Comparison of ENCODE assay signal across 8 mouse cellular contexts in genomic region chr2:91078314-91079025, GRCm38 (mm10). TPM values are rescaled to one million over a fixed set of nuclear protein-coding genes. Genes with fewer than 3 reads are reported as not detected.
DNase-seq lines count a peak whose midpoint lies in the region; ATAC-seq and TF ChIP-seq lines count a peak whose summit lies in the region.

No protein-coding gene starts in this region.

- TF ChIP-seq EP300 in liver, postnatal 0 days (IDR thresholded peaks at IDR 0.05; ENCODE audit: low read depth), result no peak

- H3K9me3 ChIP-seq in heart, embryonic 15.5 days (replicated peaks), result no peaks in the 10 kb centered on the region
- H3K9me3 ChIP-seq in liver, postnatal 0 days (ENCODE audit: low read length), result no peaks in the 10 kb centered on the region

- TF ChIP-seq POLR2A in bone marrow, adult 2 months (IDR thresholded peaks at IDR 0.05; ENCODE audit: borderline replicate concordance, control insufficient read depth, low read depth, low read length), result no peak; the same call in 1 of the 2 replicates

- peak overlapping the region; percentile 46 for H3K4me3 ChIP-seq in layer of hippocampus, adult 2 months
- peak overlapping the region; percentile 57 for H3K4me3 ChIP-seq in bone marrow, adult 2 months (replicated peaks; ENCODE audit: control insufficient read depth, low read depth, low read length)
- peak overlapping the region; percentile 56 for H3K4me3 ChIP-seq in heart, embryonic 15.5 days
- H3K4me3 ChIP-seq in liver, postnatal 0 days (ENCODE audit: low read depth, low read length), result peak overlapping the region; percentile 50

- H3K36me3 ChIP-seq in heart, embryonic 15.5 days, result no peaks in the 10 kb centered on the region
- H3K36me3 ChIP-seq in liver, postnatal 0 days (replicated peaks; ENCODE audit: insufficient read depth, low read length), result no peaks in the 10 kb centered on the region
- H3K36me3 ChIP-seq in splenic B cell, adult 2 months (ENCODE audit: control insufficient read depth, insufficient read depth, low read length, poor library complexity, severe bottlenecking), result no peaks in the 10 kb centered on the region

- H3K27ac ChIP-seq in layer of hippocampus, adult 2 months, result no peak overlapping the region
- peak overlapping the region; percentile 84 for H3K27ac ChIP-seq in bone marrow, adult 2 months (ENCODE audit: control insufficient read depth, insufficient read depth, low read depth, low read length, poor library complexity)
- H3K27ac ChIP-seq in heart, embryonic 15.5 days, result peak overlapping the region; percentile 16; the same call in 1 of the 2 replicates
- H3K27ac ChIP-seq in liver, postnatal 0 days (ENCODE audit: low read depth), result peak overlapping the region; percentile 64

- H3K4me2 ChIP-seq in heart, embryonic 15.5 days, result peak overlapping the region; percentile 83
- H3K4me2 ChIP-seq in liver, postnatal 0 days (ENCODE audit: low read depth, low read length), result peak overlapping the region; percentile 89

- peaks cover 8% of the 10 kb centered on the region for H3K4me1 ChIP-seq in bone marrow, adult 2 months (ENCODE audit: control insufficient read depth, insufficient read depth, low read length)
- H3K4me1 ChIP-seq in heart, embryonic 15.5 days (replicated peaks), result peaks cover 18% of the 10 kb centered on the region
- H3K4me1 ChIP-seq in liver, postnatal 0 days (ENCODE audit: insufficient read depth), result peaks cover 16% of the 10 kb centered on the region

- under 1% methylated on average over 35 of the region's 36 CpGs for WGBS in bone marrow, adult 2 months
- WGBS in heart, embryonic 15.5 days, result under 1% methylated on average over 34 of the region's 36 CpGs
- 1% methylated on average over 29 of the region's 36 CpGs for WGBS in liver, postnatal 0 days (ENCODE audit: insufficient replicate concordance)

- ATAC-seq in heart, embryonic 15.5 days (replicated peaks; ENCODE audit: insufficient number of reproducible peaks, insufficient read depth, low FRiP score, low read depth), result peak; percentile 62
- ATAC-seq in liver, postnatal 0 days, result peak; percentile 17; the same call in 1 of the 2 replicates

- DNase-seq in layer of hippocampus, adult 2 months (ENCODE audit: low spot score in 2 of 2), result no peak
- DNase-seq in layer of hippocampus, postnatal 25 days (ENCODE audit: extremely low spot score in 1 of 2, low spot score in 1 of 2), result no peak
- no peak for DNase-seq in liver, postnatal 0 days
- peak; percentile 69 for DNase-seq in splenic B cell, adult 2 months (ENCODE audit: low read depth, low spot score)
- no peak for DNase-seq in cerebellum, postnatal 36 days
- DNase-seq in testis, postnatal 14 days (ENCODE audit: low spot score), result no peak

- H3K27me3 ChIP-seq in heart, embryonic 15.5 days, result no peaks in the 10 kb centered on the region
- no peaks in the 10 kb centered on the region for H3K27me3 ChIP-seq in liver, postnatal 0 days (ENCODE audit: insufficient read depth, low read length)
- H3K27me3 ChIP-seq in splenic B cell, adult 2 months (ENCODE audit: control insufficient read depth, insufficient read depth, low read length, poor library complexity, severe bottlenecking), result no peaks in the 10 kb centered on the region

- H3K9ac ChIP-seq in heart, embryonic 15.5 days, result peak overlapping the region; percentile 69
- peak overlapping the region; percentile 73 for H3K9ac ChIP-seq in liver, postnatal 0 days (replicated peaks)

- no peak for TF ChIP-seq CTCF in layer of hippocampus, adult 2 months (conservative IDR thresholded peaks at IDR 0.05)
- no peak for TF ChIP-seq CTCF in bone marrow, adult 2 months (IDR thresholded peaks at IDR 0.05; ENCODE audit: control insufficient read depth, insufficient read depth, low read length)
- no peak for TF ChIP-seq CTCF in liver, postnatal 0 days (IDR thresholded peaks at IDR 0.05; ENCODE audit: low read depth)

RNA-seq across cellular contexts. Expression of gene Spi1, which starts 3.7 kb away (rescaled TPM):
- total RNA-seq in layer of hippocampus, adult 2 months (2021), result 1 to 10 TPM; 2.4 to 5.4 TPM
- total RNA-seq in layer of hippocampus, postnatal 25 days (2021), result 1 to 10 TPM; 3.6 to 3.8 TPM
- polyA plus RNA-seq in bone marrow, adult 2 months (2011; ENCODE audit: insufficient read depth, insufficient read length, low replicate concordance, missing spikeins), result 28.0 and 65.7 TPM in 2 replicates
- polyA plus RNA-seq in heart, embryonic 15.5 days (2015; fragmentation: Nextera tagmentation; extraction: Ambion mirVana), result 3.9 and 8.6 TPM in 2 replicates
- polyA plus RNA-seq in liver, postnatal 0 days (2015; fragmentation: Nextera tagmentation; extraction: Ambion mirVana), result 31.7 and 35.5 TPM in 2 replicates

RNA-seq across cellular contexts. Expression of gene Slc39a13, which starts 8.3 kb away (rescaled TPM):
- total RNA-seq in layer of hippocampus, adult 2 months (2021), result 10 to 100 TPM; 33.7 to 37.3 TPM
- 10 to 100 TPM; 23.3 to 31.2 TPM for total RNA-seq in layer of hippocampus, postnatal 25 days (2021)
- polyA plus RNA-seq in bone marrow, adult 2 months (2011; ENCODE audit: insufficient read depth, insufficient read length, low replicate concordance, missing spikeins), result 6.8 and 15.6 TPM in 2 replicates
- polyA plus RNA-seq in heart, embryonic 15.5 days (2015; fragmentation: Nextera tagmentation; extraction: Ambion mirVana), result 53.5 and 63.2 TPM in 2 replicates
- 7.2 TPM in 2 replicates for polyA plus RNA-seq in liver, postnatal 0 days (2015; fragmentation: Nextera tagmentation; extraction: Ambion mirVana)

RNA-seq across cellular contexts. Expression of gene Psmc3, which starts 24.7 kb away (rescaled TPM):
- total RNA-seq in layer of hippocampus, adult 2 months (2021), result 100 to 1,000 TPM; 203 to 215 TPM
- 100 to 1,000 TPM; 232 to 234 TPM for total RNA-seq in layer of hippocampus, postnatal 25 days (2021)
- polyA plus RNA-seq in bone marrow, adult 2 months (2011; ENCODE audit: insufficient read depth, insufficient read length, low replicate concordance, missing spikeins), result 264 and 333 TPM in 2 replicates
- polyA plus RNA-seq in heart, embryonic 15.5 days (2015; fragmentation: Nextera tagmentation; extraction: Ambion mirVana), result 227 and 228 TPM in 2 replicates
- polyA plus RNA-seq in liver, postnatal 0 days (2015; fragmentation: Nextera tagmentation; extraction: Ambion mirVana), result 109 and 112 TPM in 2 replicates

RNA-seq across cellular contexts. Expression of gene Mybpc3, which starts 39.5 kb away (rescaled TPM):
- total RNA-seq in layer of hippocampus, adult 2 months (2021), result under 1 TPM in 1 of 2 experiments, not detected in 1; 0.07 TPM
- total RNA-seq in layer of hippocampus, postnatal 25 days (2021), result under 1 TPM; 0.20 to 0.23 TPM
- polyA plus RNA-seq in bone marrow, adult 2 months (2011; ENCODE audit: insufficient read depth, insufficient read length, low replicate concordance, missing spikeins), result 0.54 and 1.1 TPM in 2 replicates
- polyA plus RNA-seq in heart, embryonic 15.5 days (2015; fragmentation: Nextera tagmentation; extraction: Ambion mirVana), result 909 and 937 TPM in 2 replicates
- 0.04 TPM in 2 replicates for polyA plus RNA-seq in liver, postnatal 0 days (2015; fragmentation: Nextera tagmentation; extraction: Ambion mirVana)

RNA-seq across cellular contexts. Expression of gene Rapsn, which starts 43.0 kb away (rescaled TPM):
- total RNA-seq in layer of hippocampus, adult 2 months (2021), result under 1 TPM in 1 of 2 experiments, not detected in 1; 0.31 TPM
- under 1 TPM in 1 of 2 experiments, not detected in 1; 0.59 TPM for total RNA-seq in layer of hippocampus, postnatal 25 days (2021)
- polyA plus RNA-seq in bone marrow, adult 2 months (2011; ENCODE audit: insufficient read depth, insufficient read length, low replicate concordance, missing spikeins), result 2.1 and 2.4 TPM in 2 replicates
- polyA plus RNA-seq in heart, embryonic 15.5 days (2015; fragmentation: Nextera tagmentation; extraction: Ambion mirVana), result 27.4 and 33.7 TPM in 2 replicates
- polyA plus RNA-seq in liver, postnatal 0 days (2015; fragmentation: Nextera tagmentation; extraction: Ambion mirVana), result 1.6 and 1.8 TPM in 2 replicates
